Mouse (Mus musculus): ENCODE data around the gene Gga1. TPM values are rescaled to one million over a fixed set of nuclear protein-coding genes. Genes with fewer than 3 reads are reported as not detected.
"Not testable (repeated sequence)": the region's sequence is repeated elsewhere in the genome, so short reads cannot be mapped to it uniquely, and the experiment has no call there.

Gene Gga1
- total RNA-seq, 2 experiments from 2014 or later: 59.0 to 61.7 TPM

DNA sequence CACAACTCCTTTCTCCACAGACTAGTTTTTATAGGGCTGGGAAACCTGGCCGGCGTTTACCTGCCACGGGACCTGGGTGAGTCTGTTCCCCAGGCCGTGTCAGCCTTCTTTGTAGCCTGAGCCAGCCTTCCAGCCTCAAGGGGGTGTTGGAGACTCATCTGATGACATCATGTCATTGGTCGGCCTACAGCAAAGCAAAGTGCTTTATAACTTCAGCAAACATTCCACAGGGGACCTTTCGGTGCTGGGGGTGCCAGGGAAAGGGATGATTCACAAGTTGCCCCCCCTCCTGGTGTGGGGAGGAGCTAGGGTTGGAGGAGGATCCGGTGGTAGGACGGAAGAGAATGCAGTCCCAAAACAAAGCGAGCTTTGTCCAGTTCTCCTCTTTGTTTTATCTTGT is 32.2 kb upstream of the Gga1 start:
- no peak for DNase-seq (ENCODE audit: low spot score in 2 of 2)

DNA sequence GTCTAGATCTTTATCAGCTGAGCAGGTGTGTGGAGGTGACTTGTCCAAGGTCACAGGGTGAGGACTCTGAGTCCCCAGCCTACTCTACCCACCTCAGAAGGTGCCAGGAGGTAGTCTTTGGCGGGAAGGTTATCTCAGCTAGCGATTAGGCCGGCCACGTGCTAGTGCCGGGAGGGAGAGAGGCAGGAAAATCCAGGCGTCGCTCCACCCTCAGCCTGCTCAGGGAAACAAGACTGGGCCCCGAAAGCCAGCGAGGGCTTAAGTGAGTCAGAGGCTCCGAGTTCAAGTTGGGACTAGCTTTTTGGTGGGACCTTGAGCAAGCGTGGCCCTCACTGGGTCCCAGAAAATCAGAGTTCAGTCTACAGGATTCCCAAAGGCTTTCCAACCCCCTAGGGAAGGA is 31.7 kb upstream of the Gga1 start:
- no peak for DNase-seq (ENCODE audit: low spot score in 2 of 2)

DNA sequence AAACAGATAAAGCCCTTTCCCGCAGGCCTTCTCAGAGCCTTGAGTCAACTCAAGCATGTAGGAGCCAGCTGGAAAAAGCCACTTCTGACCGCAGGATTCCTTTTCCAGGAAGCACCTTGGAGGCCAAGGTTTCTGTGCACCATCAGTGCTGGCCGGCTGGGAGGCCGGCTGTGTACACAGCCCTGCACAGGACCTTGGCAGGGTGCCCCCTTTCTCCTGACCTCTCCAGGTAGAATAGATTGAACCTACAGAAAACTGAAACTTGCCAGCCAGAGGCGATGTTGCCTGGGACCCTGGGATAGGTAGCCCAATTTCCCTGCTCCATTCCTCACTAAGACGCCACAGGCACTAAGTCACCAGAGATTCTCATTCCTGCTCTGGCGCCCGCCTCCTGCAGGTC is 31.1 kb upstream of the Gga1 start:
- DNase-seq (ENCODE audit: low spot score in 2 of 2): no peak

DNA sequence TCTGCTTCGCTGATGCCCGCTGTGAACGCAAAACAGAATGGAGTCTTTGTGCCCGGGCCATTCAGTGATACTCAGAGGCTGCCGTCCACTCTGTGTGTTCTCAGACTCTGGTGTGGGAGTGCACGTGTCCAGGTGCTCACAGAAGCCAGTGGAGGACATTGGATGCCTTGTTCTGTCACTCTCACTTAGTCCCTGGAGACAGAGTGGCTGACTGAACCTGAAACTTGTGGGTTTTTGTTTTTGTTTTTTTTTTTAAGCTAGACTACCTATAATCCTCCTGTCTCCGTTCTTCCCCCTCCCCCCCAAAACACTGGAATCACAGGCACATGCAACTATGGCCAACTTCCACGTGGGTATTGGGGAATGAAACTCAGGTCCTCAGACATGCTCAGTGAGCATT is 30.6 kb upstream of the Gga1 start:
- DNase-seq (ENCODE audit: low spot score in 2 of 2): no peak

DNA sequence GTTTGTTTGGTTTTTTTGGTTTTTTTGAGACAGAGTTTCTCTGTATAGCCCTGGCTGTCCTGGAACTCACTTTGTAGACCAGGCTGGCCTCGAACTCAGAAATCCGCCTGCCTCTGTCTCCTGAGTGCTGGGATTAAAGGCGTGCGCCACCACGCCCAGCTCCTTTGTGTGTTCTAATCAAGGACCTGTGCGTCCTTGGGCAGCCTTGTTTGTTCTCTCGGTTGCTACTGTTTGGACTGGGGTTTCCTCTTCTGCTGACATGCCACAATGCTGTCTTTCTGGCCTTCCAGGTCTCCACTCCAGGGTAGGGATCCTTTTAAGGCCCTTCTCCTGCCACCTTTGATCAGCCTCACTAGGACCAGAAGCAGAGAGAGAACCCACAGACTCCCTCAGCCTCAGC is 30.2 kb upstream of the Gga1 start:
- DNase-seq (ENCODE audit: low spot score in 2 of 2): not testable (repeated sequence)

DNA sequence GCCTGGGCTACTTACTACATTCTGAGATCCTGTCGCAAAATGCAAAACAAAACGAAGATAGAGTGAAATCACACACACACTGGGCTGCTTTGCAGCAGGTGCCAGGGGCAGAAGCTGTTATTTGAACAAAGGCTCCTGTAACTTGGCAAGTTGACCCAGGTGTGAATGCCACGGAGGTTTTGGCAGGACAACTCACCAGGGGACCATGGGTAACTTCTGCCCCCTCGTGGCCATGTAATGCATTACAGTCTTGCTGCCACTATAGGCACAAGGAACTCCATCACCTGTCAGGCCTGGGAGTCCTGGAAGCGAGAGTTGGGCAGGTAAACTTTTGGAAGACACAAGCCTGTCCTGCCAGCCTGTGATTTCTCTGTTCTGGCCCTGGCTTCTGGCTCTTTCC is 28.5 kb upstream of the Gga1 start:
- peak; percentile 43 to 85 for DNase-seq (ENCODE audit: low spot score in 2 of 2)

DNA sequence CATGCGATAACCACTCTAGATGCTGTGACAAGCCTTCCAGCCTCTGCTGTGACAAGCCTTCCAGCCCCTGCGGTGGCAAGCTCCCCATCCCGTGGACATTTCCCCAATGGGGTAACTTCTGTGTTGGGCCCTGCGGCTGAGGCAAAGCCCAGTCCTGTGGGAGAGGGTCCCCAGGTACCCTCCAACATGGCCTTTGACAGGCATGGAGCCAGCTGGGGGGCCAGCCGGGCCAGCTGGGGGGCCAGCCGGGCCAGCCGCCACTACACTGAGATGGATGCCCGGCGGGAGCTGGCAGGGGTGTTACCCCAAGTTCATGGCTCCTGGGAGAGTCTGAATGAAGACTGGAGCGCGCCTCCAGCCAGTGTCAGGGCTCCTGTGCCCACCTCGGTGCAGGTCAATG is 27.5 kb upstream of the Gga1 start:
- no peak for DNase-seq (ENCODE audit: low spot score in 2 of 2)

DNA sequence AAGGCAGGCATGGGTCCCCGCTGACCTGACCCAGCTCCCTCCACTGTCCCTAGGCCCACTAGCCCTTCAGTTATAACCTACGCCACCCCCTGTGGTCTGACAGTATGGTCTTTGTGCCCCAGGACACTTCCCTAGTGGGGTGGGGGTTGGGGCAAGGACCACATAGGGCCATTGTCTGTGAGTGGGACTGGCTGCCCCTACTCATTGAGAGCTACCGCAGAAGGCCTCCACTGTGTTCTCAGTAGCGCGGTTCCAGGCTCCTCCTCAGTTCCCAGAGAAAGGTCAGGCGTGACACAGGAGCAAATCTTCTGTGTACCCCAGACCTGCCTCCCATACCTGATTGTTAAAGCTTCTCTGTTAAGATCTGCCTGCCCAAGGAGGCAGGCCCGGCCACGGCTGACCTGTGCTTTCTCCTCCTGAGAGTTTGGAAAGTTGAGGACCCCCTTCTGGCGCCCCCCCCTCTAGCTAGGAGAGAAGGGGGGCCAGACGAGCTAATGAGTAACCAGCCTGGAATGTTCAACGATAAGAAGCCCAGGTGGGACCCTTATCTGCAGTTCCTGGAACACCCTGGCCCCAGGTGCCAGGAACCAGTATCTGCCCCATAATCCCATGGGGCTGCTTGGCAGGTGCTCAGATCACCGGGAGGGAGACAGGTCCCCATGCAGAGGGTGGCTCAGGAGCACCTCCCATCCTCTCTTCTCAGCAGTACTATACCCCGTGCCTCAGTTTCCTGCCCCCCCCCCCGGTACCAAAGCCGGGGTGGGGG is 26.7 kb upstream of the Gga1 start:
- peak in 1 of 2 experiments; percentile 56 for DNase-seq (ENCODE audit: low spot score in 2 of 2)

DNA sequence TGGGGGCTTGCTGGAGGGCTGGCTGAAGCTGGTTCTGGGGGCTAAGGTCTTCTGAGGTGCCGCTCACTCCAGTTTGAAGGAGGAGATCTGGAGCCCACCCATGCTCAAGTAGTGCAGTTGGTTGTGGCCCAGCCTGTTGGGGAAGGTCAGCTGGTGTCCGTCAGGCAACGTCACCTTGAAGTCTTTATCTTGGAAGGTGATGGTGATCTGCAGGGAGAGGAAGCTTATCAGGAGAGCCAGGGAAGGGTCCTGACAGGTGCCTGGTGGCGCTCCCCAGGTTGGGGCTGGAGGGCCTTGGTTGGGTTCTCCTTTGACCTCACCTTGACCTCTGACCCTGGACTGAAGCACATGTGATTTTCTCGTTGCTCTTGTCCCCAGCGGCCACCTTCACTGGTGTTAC is 26.0 kb upstream of the Gga1 start:
- no peak for DNase-seq (ENCODE audit: low spot score in 2 of 2)

DNA sequence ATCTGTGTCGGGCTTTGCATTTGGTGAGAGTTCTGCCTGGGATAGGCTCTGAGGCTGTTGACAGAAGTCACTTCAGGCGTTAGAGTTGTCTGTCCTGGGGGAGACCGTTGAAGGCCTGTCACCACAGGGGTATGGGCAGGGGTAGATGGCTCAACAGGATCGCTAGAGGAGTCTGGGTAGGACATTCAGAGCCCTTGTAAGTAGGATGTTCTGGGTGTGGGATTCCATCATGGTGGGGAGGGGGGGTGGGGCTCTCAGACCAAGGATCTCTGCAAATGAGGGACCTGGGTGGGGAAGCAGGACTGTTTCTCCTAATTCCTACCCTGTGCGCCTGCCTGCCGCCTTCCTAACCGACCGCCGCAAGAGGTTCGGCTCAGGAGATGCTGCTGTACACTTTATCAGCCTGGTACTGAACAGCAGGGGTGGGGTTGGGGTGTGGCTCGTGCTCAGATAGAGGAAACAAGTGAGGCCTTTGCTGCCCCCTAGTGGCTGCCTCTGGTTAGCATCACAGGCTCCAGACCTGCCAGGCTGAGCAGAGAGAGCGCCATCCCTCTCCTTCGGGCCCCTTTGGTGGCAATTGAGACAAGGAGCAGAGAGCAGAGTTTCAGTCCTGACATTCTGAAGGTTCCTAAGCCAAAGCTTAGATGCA is 25.4 kb upstream of the Gga1 start:
- DNase-seq (ENCODE audit: low spot score in 2 of 2): peak; percentile 80 to 96

DNA sequence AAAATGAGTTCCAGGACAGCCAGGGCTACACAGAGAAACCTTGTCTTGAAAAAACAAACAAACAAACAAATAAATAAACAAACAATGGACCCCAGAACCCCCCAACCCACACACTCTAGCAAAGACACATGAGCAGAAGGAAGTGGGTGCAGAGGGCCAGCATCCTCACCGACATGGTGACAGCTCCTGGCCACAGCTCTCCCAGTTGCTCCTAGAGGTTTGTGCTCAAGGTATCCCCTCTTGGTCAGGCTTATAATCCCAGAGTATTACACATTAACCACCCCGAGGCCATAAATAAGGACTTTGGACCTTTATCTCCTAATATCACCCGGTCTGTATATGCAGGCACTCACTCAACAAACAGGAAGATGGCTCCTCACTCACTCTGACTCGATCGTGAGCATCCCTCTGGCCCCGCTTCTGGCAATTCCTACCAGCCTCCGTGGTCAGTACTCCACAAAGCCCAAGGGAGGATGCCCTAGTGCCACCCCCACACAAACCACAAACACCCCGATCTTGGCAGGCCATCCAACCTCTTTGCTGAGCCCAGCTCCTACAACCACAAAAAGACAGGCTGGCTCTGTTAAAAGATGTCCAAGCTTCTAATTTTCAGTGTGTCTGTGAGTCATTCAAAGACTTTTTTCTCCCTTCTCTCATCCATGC is 21.6 kb upstream of the Gga1 start, which contains the start of gene Lgals2:
TSS of gene Lgals2 (minus strand) at position 227 of the 663 bp plus-strand sequence.
- no peak for DNase-seq (ENCODE audit: low spot score in 2 of 2)

DNA sequence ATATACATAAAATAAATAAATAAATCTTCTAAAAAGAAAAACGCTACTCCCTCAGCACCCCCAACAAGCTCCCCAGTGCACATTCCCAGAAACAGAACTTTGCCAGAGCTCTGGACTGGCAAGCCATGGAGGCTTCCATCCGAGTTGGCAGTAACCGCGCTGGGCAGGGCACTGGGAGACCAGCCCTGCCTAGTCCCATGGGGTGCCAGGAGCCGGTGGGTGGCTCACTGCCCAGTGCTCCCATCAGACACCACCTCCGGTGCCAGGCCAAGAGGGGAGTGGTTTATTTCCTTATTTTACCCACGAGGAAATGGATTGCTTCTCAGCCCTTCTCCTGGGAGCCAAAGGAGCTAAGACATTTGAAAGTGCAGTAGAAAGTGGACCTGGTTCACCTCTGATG is 20.0 kb upstream of the Gga1 start:
- peak in 1 of 2 experiments; percentile 63 for DNase-seq (ENCODE audit: low spot score in 2 of 2)

DNA sequence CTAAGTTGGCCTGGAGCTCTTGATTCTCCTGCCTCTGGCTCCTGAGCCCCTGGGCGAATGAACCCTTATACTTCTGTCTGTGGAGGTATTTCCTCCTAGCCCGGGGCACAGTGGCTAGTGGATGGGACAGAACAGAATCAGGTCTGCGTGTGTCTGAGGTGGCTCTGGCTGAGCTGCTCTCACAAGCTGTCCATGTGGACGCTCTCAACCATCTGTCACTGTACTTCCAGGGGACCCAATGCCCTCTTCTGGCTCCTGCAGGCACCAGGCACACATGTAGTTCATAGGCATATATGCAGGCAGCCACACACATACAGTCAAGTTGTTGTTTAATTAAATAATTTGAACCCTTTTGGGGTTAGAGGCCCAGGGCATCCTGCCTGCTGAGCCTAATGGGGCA is 17.7 kb upstream of the Gga1 start:
- no peak for DNase-seq (ENCODE audit: low spot score in 2 of 2)

DNA sequence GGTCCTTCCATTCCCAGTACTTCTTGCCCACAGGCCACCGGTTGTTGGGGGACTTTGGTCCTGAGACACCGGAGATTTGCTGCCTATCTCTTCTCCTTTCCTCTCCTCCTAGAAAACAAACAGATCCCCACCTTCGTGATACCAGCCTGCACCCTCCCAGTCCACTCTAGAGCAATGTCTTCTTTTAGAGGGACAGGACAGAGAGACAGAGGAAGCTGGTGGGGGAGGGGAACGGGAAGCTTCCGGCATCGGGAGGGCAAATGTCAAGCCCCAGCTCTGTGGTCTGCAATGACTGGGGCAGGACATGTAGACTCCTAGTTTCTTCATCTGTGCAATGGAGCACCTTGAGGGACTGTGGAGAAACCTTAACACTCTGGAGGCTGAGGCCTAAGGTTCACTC is 17.3 kb upstream of the Gga1 start:
- DNase-seq (ENCODE audit: low spot score in 2 of 2): no peak

DNA sequence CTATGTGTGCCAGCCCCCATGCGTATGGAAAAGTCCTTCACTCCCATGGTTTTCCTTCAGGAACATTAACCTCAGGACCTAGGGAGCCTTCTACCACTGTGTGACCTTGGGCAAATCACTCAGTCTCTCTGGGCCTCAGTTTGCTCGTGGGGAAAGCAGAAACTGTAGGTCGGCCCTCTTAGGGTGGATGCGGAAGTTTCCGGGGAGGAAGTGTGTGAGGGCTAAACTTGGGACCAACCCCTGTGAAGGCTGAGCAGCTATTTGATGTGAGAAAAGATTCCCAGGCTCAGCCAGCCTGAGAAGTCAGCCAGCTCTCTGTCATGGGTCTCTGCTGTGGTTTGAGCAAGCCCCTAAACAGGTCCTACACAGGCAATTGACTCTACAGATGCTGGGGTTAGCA is 14.7 kb upstream of the Gga1 start:
- DNase-seq (ENCODE audit: low spot score in 2 of 2): no peak

DNA sequence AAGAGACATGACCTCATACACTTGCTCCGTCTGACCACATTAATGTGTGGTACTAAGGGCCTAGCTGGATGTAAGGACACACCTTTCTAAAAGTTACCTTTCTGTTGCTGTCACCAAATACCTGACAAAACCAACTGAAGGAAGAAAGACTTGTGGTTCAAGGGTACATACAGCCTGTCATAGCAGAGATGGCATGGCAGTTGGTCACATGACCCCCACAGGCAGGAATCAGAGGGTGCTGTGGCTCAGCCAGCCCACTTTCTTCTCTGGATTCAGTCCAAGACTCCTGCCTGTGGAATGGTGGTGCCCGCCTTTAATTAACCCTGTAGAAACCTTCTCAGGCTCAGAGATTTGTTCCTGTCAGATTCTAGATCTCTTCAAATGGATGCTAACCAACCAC is 13.8 kb upstream of the Gga1 start:
- DNase-seq (ENCODE audit: low spot score in 2 of 2): no peak

DNA sequence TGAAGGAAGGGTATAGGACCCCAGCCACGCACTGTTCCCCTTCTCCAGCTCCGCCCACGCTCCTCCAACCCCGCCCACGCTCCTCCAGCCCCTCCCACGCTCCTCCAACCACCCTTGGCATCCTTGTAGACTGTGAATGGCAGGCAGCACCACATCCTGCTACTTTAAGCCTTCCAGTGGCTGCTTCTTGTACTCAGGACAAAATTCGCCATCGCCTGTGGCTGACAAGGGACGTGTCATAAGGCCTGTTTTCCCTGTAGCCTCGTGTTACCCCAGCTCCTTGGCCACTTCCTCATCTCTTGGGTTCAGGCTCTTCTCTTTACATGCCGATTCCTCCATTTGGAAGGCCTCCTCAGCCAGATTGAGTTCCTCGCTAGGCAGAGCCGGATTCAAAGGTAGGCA is 13.1 kb upstream of the Gga1 start:
- no peak for DNase-seq (ENCODE audit: low spot score in 2 of 2)

DNA sequence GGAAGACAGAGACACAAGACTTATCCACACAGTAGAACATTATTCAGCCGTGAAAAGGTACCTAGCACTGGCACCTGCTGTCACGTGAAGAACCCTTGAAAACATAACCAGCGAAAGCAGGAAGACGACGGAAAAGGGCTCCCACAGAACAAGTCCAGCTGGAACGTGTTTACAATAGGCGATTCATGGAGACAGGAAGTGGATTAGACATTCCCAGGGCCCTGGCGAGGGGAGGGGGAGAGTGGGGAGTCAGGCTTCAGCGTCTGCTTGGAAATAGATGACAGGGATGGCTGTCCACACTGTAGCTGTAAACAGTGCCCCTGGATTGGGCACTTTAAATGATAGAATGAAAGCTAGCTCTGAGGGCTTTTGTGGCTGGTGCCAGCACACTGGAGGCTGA is 8.6 kb upstream of the Gga1 start:
- no peak for DNase-seq (ENCODE audit: low spot score in 2 of 2)

DNA sequence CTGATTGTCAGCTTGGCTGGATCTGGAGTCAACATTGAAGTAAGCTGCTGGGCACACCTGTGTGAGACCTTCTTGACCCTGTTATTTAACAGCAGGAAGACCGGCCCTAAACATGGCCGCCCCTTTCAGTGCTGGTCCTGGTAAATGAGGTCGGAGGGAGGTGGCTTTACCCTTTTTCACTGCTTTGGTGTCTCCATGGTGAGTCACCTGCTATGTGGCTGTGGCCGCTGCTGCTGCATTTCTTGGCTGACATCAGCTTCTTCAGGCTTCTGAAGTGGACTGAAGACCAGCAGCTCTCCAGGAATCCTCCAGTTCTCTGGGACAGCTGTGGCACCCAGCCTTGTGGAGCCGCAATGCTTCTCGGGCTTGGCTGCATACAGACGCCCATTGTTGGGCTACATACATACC is 8.2 kb upstream of the Gga1 start:
- DNase-seq (ENCODE audit: low spot score in 2 of 2): no peak

DNA sequence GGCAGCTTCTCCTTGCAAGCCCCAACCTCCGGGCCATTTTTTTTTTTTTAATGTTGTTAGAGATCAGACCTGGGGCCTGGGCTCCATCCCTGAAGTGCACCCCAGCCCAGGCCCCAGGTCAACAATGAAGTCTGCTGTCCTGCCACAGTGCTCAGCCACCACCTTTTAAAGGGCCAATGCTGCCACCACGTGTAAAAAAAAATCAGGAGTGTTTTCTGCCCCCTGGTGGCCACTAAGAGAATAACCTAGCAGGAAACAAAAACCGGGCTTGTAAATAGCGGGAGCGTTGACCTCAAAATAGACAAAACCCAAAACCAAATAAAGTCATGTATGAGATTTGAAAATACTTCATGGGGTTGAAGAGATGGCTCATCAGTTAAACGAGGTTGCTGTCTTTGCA is 7.2 kb upstream of the Gga1 start:
- peak in 1 of 2 experiments; percentile 65 for DNase-seq (ENCODE audit: low spot score in 2 of 2)

DNA sequence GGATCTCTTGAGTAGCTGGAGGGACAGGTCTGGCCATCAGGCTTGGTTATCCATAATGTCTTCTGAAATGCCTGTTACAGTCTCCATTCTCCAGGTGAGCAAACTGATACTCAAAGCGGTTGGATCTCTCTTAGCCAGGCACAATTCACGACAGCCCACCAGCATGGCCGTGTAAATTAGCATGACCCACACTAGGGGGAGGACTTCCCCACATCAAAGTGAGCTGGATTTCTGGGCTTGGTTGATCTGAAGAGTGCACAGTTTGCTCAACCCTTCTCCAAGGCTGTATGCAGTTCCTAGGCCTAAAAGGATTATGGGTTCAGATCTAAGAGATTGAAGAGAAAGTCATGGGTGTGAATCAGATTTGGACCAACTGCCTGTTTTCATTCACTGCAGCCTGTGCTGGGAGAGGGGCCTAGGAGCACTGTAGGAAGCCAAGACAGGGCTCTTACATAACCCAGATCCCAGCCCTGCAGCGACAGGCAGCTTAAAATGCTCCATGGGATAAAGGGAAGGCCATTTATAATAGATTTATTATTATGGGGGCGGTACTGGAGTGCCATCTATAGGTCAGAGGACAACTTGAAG is 4.9 kb upstream of the Gga1 start:
- DNase-seq (ENCODE audit: low spot score in 2 of 2): no peak

DNA sequence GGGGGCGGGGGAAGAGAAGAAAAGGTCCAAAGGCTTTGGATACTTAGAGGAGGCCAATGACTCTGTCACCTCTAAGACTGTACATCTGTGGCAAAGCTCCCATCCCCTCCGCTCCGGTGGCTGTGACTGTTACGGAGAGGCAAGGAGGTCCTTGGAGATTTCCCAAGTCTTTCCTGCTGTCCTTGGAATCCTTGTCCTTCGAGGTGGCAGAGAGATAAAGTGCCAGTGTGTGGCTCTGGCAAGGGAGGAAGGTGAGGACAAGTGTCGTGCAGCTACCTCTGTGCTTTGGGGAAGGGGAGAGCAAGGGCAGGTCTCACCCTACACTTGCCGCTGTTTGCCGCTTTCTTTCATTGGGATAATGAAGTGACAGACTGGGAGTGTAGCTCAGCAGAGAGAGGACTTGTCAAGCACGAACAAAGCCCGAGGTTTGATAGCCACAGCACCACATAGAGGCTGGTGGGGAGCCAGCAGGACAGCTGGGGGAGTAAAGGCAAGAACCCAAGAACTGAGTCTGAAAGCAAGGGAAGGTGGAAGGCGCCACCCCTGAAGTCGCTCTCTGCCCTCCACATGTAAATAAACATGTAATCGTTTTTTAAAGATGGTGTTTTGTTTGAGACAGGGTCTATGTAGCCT is 3.1 kb upstream of the Gga1 start:
- DNase-seq (ENCODE audit: low spot score in 2 of 2): no peak

All from layer of hippocampus, adult 18-20 months (tissue).